Mouse (Mus musculus) liver, postnatal 0 days (tissue): ENCODE data around the gene Fam173a.

Experiments
- CTCF ChIP-seq: sonication (generic); IDR thresholded peaks from 2 replicates; pipeline ENCODE4 v1.5.1; 2016; ENCODE audit warnings: antibody characterized with exemption, low read depth
- EP300 ChIP-seq: IDR thresholded peaks from 2 replicates; pipeline ENCODE4 v1.6.1; 2016; ENCODE audit warnings: antibody characterized with exemption, low read depth, mild to moderate bottlenecking

GRCm38 (mm10) chr17:25813471-25813870 is 20.8 kb upstream of the Fam173a start:
- TF ChIP-seq CTCF (peak; percentile 62), EP300 (no peak)
